Mouse (Mus musculus): ENCODE results near the gene Sec63.

DNA sequence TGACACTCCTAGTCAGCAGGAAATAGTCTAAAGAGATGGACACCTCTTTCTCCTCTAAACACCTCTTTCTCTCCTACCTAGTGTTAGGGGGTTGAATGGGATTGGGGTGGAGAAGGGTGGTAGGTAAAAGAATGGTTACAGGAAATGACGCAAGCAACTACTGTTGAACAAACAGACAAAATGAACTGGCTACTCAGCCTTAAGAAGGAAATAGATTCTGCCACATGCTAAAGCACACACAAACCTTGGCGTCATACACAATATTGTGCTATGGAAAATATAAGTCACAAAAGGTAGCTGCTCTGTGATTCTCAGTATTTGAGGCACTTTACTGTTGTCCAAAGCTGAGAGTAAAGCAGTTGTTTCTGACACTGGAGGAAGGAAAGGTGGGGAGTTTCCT is 77.4 kb downstream of the Sec63 start:
- TF ChIP-seq GATA1 (IDR thresholded peaks at IDR 0.05; ENCODE audit: borderline replicate concordance, low read length) (no peak), FLI1 (IDR thresholded peaks at IDR 0.05; ENCODE audit: low read length) (no peak)

Measured in megakaryocyte, embryonic 14.5 days (primary cell).